Mouse (Mus musculus) MEL (cell line): ENCODE measurements around the gene Galnt15. TPM values are rescaled to one million over a fixed set of nuclear protein-coding genes. Genes with fewer than 3 reads are reported as not detected.

Experiments used
- DNase-seq: peaks from one replicate; pipeline ENCODE4 v3.0.0; 2011; ENCODE audit warnings: low read depth, low spot score
- H3K27ac ChIP-seq: 2 replicates; pipeline ENCODE4 v1.5.1; 2012; ENCODE audit warnings: low read depth, mild to moderate bottlenecking, control low read depth, low read length, moderate library complexity; ENCODE audit not compliant: control insufficient read depth
- H3K27me3 ChIP-seq, 2 experiments: fragments of 150-350 bp in 1 of 2; sonication (generic) in 1 of 2; 2 replicates each; pipeline ENCODE4 v1.6.1; 2012; ENCODE audit warnings: low read length in 2 of 2, mild to moderate bottlenecking in 2 of 2, improper control_type of control experiment in 1 of 2, moderate library complexity in 1 of 2; ENCODE audit not compliant: insufficient read depth in 2 of 2, control insufficient read depth in 1 of 2
- H3K36me3 ChIP-seq, 2 experiments: 2 replicates each; pipeline ENCODE4 v1.6.1; 2012 to 2014; ENCODE audit warnings: low read length in 2 of 2, improper control_type of control experiment in 1 of 2, inconsistent platforms in 1 of 2, mild to moderate bottlenecking in 1 of 2; ENCODE audit not compliant: insufficient read depth in 2 of 2, control insufficient read depth in 1 of 2
- H3K4me1 ChIP-seq, 2 experiments: fragments of 150-350 bp in 1 of 2; sonication (generic) in 1 of 2; 2 replicates each; pipeline ENCODE4 v1.6.1; 2012; ENCODE audit warnings: low read length in 2 of 2, improper control_type of control experiment in 1 of 2, mild to moderate bottlenecking in 1 of 2; ENCODE audit not compliant: insufficient read depth in 2 of 2, control insufficient read depth in 1 of 2
- H3K4me3 ChIP-seq, 2 experiments: fragments of 150-350 bp in 1 of 2; sonication (generic) in 1 of 2; 2 replicates each; pipeline ENCODE4 v1.5.1; 2012; ENCODE audit warnings: low read depth in 2 of 2, low read length in 2 of 2, mild to moderate bottlenecking in 2 of 2, moderate library complexity in 2 of 2, control low read depth in 1 of 2, improper control_type of control experiment in 1 of 2; ENCODE audit not compliant: control insufficient read depth in 1 of 2, insufficient read depth in 1 of 2
- H3K79me2 ChIP-seq: 2 replicates; pipeline ENCODE4 v1.6.1; 2012; ENCODE audit warnings: mild to moderate bottlenecking, low read length, moderate library complexity; ENCODE audit not compliant: control insufficient read depth, poor library complexity, insufficient read depth
- H3K9ac ChIP-seq: 2 replicates; pipeline ENCODE4 v1.6.1; 2012; ENCODE audit warnings: low read depth, mild to moderate bottlenecking, control low read depth, low read length, moderate library complexity; ENCODE audit not compliant: control insufficient read depth, poor library complexity, severe bottlenecking
- H3K9me3 ChIP-seq: fragments of 150-350 bp; sonication (generic); replicated peaks from 2 replicates; pipeline ENCODE4 v1.6.1; 2012; ENCODE audit warnings: mild to moderate bottlenecking, low read length, improper control_type of control experiment, moderate library complexity; ENCODE audit not compliant: insufficient read depth
- BHLHE40 ChIP-seq: IDR thresholded peaks from 2 replicates; pipeline ENCODE4 v1.6.1; 2012; ENCODE audit warnings: low read depth, mild to moderate bottlenecking, inconsistent platforms, low read length, improper control_type of control experiment, borderline replicate concordance
- CHD1 ChIP-seq: IDR thresholded peaks from 2 replicates; pipeline ENCODE4 v1.6.1; 2012; ENCODE audit warnings: low read depth, mild to moderate bottlenecking, inconsistent platforms, low read length, improper control_type of control experiment
- GATA1 ChIP-seq: IDR thresholded peaks from 2 replicates; pipeline ENCODE4 v1.6.1; 2011; ENCODE audit warnings: low read depth, low read length, improper control_type of control experiment
- KAT2A ChIP-seq: conservative IDR thresholded peaks from 2 replicates; pipeline ENCODE4 v1.6.1; 2012; ENCODE audit warnings: low read depth, low read length, improper control_type of control experiment, inconsistent platforms
- MAFK ChIP-seq: IDR thresholded peaks from 2 replicates; pipeline ENCODE4 v1.6.1; 2011; ENCODE audit warnings: low read depth, mild to moderate bottlenecking, low read length, improper control_type of control experiment, borderline replicate concordance
- MXI1 ChIP-seq: IDR thresholded peaks from 2 replicates; pipeline ENCODE4 v1.6.1; 2011; ENCODE audit warnings: mild to moderate bottlenecking, low read depth, low read length, improper control_type of control experiment
- MYB ChIP-seq: IDR thresholded peaks from 2 replicates; pipeline ENCODE4 v1.6.1; 2011; ENCODE audit warnings: mild to moderate bottlenecking, low read depth, low read length, improper control_type of control experiment
- NELFE ChIP-seq: IDR thresholded peaks from 2 replicates; pipeline ENCODE4 v1.6.1; 2011; ENCODE audit warnings: low read depth, low read length, improper control_type of control experiment
- POLR2A ChIP-seq, 2 experiments: IDR thresholded peaks; 2 replicates each; pipeline ENCODE4 v1.6.1; 2011 to 2012; ENCODE audit warnings: low read length in 2 of 2, mild to moderate bottlenecking in 2 of 2, control low read depth in 1 of 2, improper control_type of control experiment in 1 of 2, low read depth in 1 of 2, moderate library complexity in 1 of 2; ENCODE audit not compliant: control insufficient read depth in 1 of 2, insufficient read depth in 1 of 2, poor library complexity in 1 of 2
- POLR2AphosphoS5 ChIP-seq: IDR thresholded peaks from 2 replicates; pipeline ENCODE4 v1.6.1; 2012; ENCODE audit warnings: low read depth, borderline replicate concordance, mild to moderate bottlenecking, inconsistent platforms, low read length, moderate library complexity, mixed read lengths
- SMC3 ChIP-seq: IDR thresholded peaks from 2 replicates; pipeline ENCODE4 v1.6.1; 2011; ENCODE audit warnings: low read depth, low read length, improper control_type of control experiment
- TAL1 ChIP-seq: IDR thresholded peaks from 2 replicates; pipeline ENCODE4 v1.6.1; 2012; ENCODE audit warnings: mild to moderate bottlenecking, inconsistent platforms, low read length, moderate library complexity, mixed read lengths
- ZMIZ1 ChIP-seq: IDR thresholded peaks from 2 replicates; pipeline ENCODE4 v1.6.1; 2012; ENCODE audit warnings: low read depth, mild to moderate bottlenecking, inconsistent platforms, low read length, improper control_type of control experiment, moderate library complexity
- polyA plus RNA-seq, 2 experiments: library from polyadenylated mRNA; stranded (reverse) in 1 of 2; unstranded in 1 of 2; fragments of >175 nt in 1 of 2; fragments of >200 nt in 1 of 2; gene quantifications; 2 replicates each; pipeline versions ENCODE4 v1.2.1 to v1.2.4; 2012; ENCODE audit warnings: low replicate concordance in 2 of 2, low read depth in 1 of 2; ENCODE audit not compliant: insufficient read length in 2 of 2, insufficient read depth in 1 of 2, missing spikeins in 1 of 2
- total RNA-seq: library from RNA; depleted of rRNA; stranded (reverse); fragments of 300-350 nt; gene quantifications from 2 replicates; pipeline ENCODE4 v1.2.3, GENCODE M21; 2012

Galnt15 gene
- total and polyA plus RNA-seq, 3 experiments = 0.04 to 0.15 TPM; not detected in 1

GRCm38 (mm10) chr14:32093500-32094117, 64.8 kb downstream of the Galnt15 start:
- no peaks in the 10 kb centered on the region for H3K9me3 ChIP-seq
- DNase-seq = no peak
- no peak for TF ChIP-seq ZMIZ1
- H3K9ac ChIP-seq = no peak overlapping the region
- H3K4me1 ChIP-seq = 0 out of 4 replicates have a peak, but pooled peaks cover 0 to under 1% of the 10 kb centered on the region in 2 experiments
- H3K4me3 ChIP-seq = no peak overlapping the region
- H3K27me3 ChIP-seq = no peaks in the 10 kb centered on the region
- peaks cover 9% of the 10 kb centered on the region for H3K79me2 ChIP-seq
- peaks cover 0 to 30% of the 10 kb centered on the region in 2 experiments; a peak in 3 of 4 replicates for H3K36me3 ChIP-seq
- no peak overlapping the region for H3K27ac ChIP-seq

GRCm38 (mm10) chr14:32095646-32096045, 66.9 kb downstream of the Galnt15 start:
- no peak for DNase-seq
- peaks cover 0 to 45% of the 10 kb centered on the region in 2 experiments; a peak in 2 of 4 replicates for H3K36me3 ChIP-seq
- TF ChIP-seq MAFK (no peak), MXI1 (no peak), POLR2A (IDR thresholded peaks at IDR 0.05; ENCODE audit: control insufficient read depth in 1 of 2, insufficient read depth in 1 of 2, low read depth in 1 of 2, low read length in 2 of 2, poor library complexity in 1 of 2) (no peak), TAL1 (no peak), CHD1 (no peak), GATA1 (no peak), BHLHE40 (no peak), NELFE (no peak), POLR2AphosphoS5 (no peak), MYB (no peak)
- TF ChIP-seq, all 39 proteins: peak for 0

GRCm38 (mm10) chr14:32096740-32097139, 68.0 kb downstream of the Galnt15 start:
- Histone ChIP-seq H3K9ac (no peak overlapping the region), H3K36me3 (peaks cover 0 to 47% of the 10 kb centered on the region in 2 experiments; a peak in 2 of 4 replicates), H3K9me3 (no peaks in the 10 kb centered on the region), H3K79me2 (no peaks in the 10 kb centered on the region), H3K4me1 (no peaks in the 10 kb centered on the region), H3K27me3 (no peaks in the 10 kb centered on the region), H3K27ac (no peak overlapping the region), H3K4me3 (no peak overlapping the region)
- no peak for TF ChIP-seq SMC3
- no peak for TF ChIP-seq KAT2A
- DNase-seq = no peak

More at GRCm38 (mm10) chr14:32095646-32096045, 66.9 kb downstream of the Galnt15 start:
- Histone ChIP-seq H3K27ac (no peak overlapping the region), H3K9me3 (no peaks in the 10 kb centered on the region), H3K27me3 (no peaks in the 10 kb centered on the region), H3K4me3 (no peak overlapping the region), H3K4me1 (no peaks in the 10 kb centered on the region), H3K9ac (no peak overlapping the region), H3K79me2 (no peaks in the 10 kb centered on the region)
